Mouse (Mus musculus) spleen, postnatal 14 days (tissue): ENCODE measurements at regions not wholly inside any gene's neighbourhood (a gene's known extent, or its start where the extent isn't known, plus 50 kb on each side); places are given as distances from the start of the nearest gene placed in this dataset.

Experiments used
- DNase-seq, 2 experiments: peaks; one replicate each; pipeline ENCODE4 v3.0.0; 2021 to 2022; ENCODE audit warnings: low spot score in 2 of 2

GRCm38 (mm10) chr8:127908436-127908835 is 450.0 kb upstream of the Nrp1 start:
- no peak for DNase-seq

DNA sequence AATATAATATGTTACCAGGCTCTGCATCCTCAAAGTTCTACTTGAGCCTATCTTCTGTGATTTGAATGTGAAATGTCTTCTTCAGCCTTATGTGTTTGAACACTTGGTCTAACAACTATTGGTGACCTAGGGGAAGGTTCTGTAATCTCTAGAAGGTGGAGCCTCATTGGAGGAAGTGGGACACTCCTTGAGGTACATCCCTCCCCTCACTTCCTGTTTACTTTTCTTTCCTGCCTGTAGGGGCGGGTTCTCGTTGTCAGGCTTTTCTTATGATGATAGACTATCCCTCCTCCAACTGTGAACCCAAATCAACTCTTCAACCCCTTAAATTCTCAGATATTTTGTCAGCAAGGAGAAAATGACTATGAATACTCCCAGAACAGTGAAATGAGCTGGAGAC is 448.8 kb upstream of the Nrp1 start:
- no peak for DNase-seq

DNA sequence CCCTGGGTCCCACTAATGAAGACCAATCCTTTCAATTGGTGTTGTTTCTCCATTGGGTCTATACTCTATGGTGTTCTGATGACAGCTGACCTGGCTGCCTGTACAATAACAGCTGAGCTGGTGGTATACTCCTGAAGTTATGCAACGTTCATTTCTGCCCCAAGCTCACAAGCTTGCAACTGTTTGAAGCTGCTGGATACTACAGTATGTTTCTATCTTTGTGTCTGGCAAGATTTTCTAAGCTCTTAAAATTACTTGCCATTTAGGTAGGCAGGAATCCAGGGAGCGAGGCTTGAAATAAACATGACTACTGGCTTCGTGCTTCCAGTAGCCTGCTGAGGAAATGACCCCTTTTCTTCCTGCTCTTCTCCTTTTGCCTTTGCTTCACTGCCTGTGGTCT is 444.3 kb upstream of the Nrp1 start:
- no peak for DNase-seq

GRCm38 (mm10) chr8:127914914-127915313 is 443.5 kb upstream of the Nrp1 start:
- no peak for DNase-seq

- no peak for DNase-seq
Measured at GRCm38 (mm10) chr8:127915591-127916028, 442.8 kb upstream of the Nrp1 start.

DNA sequence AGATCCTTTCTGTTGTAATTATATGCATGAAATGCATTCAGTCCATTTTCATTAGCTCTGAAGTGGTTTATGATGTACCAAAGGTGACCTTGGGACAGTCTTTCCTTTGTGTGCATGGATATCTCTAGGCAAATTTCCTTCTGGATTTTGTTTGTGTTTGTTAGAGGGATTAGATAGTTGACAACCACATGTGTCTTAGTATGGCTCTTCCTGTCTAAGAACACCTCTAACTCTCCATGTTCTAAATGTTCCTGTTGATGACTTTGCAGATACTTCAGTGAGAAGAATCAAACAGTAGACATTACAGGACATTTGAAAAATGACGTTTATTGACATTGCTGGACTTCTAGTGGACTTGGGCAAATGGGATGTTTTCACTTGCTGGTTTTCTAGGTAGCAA is 436.5 kb upstream of the Nrp1 start:
- no peak for DNase-seq

DNA sequence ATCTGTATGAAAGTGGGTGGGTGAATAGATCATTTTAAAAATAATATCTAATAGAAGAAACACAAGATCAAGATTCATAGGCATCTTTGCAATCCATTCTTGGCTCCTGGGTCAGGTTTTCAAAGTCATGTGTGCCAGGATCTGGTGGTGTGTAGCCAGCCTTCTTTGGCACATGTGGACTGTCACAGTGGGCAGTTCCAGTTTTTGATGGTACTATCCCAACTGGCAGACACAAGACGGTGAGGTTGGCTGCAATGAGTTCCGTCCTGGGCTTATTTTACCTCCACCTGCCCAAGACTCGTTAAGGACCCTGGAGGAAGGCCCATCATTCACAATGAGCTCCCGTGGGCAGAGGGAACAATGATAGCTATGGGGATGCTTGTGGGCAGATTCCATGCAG is 435.1 kb upstream of the Nrp1 start:
- DNase-seq: no peak

DNA sequence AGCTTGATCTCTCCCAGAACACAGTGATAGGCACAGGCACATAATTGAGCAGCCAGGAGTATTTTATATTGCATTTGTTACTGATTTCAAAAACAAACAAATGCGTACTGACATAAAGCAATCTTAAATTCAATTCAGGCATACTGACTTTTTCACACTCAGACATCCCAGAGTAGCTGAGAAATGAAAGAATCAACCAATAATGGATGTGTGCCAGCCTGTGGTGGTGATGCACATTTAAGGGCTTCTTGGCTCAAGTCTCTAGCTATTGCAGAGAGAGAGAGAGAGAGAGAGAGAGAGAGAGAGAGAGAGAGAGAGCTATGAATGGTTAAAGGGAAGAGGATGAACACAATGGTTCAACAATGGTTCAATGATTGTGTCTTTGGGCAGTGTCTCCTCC is 426.1 kb upstream of the Nrp1 start:
- DNase-seq: no peak

GRCm38 (mm10) chr8:127936792-127937435 is 421.5 kb upstream of the Nrp1 start:
- DNase-seq: no peak

- DNase-seq: no peak
Measured at GRCm38 (mm10) chr8:127939284-127939985, 419.0 kb upstream of the Nrp1 start.

DNA sequence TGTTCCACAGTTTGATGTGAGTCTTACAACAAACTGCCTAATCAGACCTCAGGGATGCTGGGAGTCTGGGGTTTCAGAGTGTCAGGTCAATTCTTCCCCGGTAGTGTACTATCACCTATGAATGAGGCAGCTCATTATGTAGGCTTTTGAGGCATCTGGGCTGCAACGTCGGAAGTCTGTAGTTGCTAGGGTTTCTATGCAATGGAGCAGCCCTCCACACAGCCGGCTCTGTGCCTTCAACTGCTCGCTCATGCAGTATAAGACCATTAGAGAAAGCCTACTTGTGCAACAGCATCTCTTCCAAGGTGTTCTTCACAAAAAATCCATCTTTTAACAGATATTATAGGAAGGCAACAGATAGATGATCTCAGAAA is 418.4 kb upstream of the Nrp1 start:
- no peak for DNase-seq

GRCm38 (mm10) chr8:127942319-127942718 is 416.1 kb upstream of the Nrp1 start:
- DNase-seq: no peak

DNA sequence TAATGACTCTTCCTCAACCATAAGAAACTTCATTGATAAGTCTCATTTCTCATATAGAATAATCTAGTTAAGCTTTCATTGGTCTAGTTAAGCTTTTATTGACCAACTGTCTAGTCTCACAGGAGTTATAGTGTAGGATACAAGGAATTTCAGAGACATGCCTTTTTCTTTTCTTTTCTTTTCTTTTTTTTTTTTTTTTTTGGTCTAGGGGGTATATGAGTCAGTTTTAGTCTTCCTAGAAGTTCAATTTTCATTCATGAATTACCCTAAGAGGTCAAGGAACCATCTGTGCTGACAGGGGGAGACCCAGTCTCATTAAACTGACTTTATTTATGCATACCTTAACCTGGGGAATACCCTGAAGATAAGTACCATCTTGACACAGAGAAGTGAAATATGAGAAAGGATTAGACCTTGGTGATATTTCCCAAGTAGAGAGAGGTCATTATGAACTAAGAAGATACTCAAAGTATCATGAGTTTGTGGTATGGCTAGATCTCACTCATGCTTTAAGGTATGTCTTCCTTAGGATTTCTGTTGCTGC is 413.4 kb upstream of the Nrp1 start:
- DNase-seq: no peak

GRCm38 (mm10) chr8:127957571-127957970 is 400.8 kb upstream of the Nrp1 start:
- no peak for DNase-seq

DNA sequence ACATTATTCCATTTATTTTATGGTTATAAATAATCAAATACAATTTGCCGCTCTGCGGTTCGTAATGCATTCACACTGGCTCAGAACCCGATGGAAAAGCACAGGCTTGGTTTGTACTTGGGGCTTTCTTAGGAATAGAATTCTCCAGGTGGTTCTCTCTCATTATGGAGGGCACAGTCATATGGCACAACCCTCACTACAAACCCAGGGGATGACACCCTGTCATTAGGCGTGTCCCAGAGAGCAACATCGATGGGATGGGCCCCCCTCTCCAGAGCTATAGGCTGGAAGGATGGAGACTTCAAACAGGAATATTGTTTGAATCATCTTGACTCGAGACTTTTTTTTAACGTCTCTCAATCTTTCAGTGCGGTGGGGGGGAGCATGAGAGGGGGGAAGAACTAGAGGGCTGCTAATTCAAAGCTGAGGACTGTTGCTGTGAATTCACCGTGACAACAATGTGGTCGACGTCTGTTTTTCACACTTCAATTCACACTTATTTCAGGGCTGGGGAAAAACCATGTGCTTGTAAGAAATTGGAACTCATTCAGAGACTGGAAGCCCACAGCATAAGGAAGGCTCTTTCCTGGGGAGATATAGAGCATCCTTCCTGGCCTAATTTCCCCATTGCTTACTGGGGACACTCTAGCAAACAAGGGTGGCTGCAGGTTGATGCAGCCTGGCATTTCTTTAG is 399.9 kb upstream of the Nrp1 start:
- no peak for DNase-seq

DNA sequence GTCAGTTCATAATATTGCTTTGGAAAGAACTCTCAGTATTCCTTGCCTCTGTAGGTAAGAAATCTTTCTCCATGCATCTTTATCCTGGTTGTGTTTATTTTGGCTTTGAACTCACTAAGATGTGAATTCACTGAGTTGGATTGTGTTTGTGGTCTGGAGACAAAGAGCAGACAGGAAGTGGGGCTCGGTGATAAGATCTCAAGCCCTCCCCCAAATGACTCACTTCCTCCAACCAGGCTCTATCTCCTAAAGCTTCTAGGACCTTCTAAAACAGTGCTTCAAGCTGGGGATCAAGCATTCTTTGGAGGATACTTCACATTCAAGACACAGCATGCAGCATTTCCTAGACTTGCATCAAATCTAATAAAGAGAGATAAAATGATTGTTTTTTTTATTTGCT is 395.5 kb upstream of the Nrp1 start:
- no peak for DNase-seq

DNA sequence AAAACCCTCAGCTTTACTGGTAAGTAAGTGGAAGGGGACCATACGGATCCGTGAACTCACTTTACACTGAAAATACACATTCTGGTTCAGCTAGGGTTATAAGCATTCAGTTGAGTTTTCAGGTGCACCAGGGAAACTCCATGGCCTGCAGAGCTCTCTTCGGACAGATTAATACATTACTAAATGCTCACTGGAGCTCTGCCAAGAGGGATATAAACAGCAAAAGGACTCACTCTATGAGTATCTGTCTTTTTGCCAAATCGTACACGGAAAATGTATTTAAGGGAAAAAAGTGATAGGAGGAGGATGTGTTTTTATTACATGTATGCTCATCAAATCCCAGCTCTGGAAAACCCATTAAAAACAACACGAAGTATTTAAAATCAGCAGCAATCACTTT is 394.8 kb upstream of the Nrp1 start:
- no peak for DNase-seq

- no peak for DNase-seq
Measured at GRCm38 (mm10) chr8:127964801-127965200, 393.6 kb upstream of the Nrp1 start.

- DNase-seq: no peak
Measured at GRCm38 (mm10) chr8:127965341-127965740, 393.1 kb upstream of the Nrp1 start.

GRCm38 (mm10) chr8:127968026-127968425 is 390.4 kb upstream of the Nrp1 start:
- DNase-seq: no peak

DNA sequence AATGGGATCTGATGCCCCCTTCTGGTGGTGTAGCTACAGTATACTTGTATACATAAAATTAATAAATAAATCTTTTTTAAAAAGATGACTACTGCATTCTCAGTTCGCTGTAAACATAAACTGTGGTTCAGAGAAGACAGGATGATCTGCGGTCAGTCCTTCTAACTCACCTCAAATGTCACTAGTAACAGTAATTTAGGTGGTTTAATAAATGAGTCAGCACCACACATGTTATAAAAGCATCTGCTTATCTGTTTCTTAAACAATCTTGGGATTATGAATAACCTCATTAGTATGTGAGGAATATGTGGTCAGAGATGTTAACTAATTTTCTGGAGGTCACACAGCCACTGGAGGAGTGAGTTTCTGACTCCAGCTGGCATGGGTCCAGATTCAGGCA is 385.2 kb upstream of the Nrp1 start:
- DNase-seq: no peak

DNA sequence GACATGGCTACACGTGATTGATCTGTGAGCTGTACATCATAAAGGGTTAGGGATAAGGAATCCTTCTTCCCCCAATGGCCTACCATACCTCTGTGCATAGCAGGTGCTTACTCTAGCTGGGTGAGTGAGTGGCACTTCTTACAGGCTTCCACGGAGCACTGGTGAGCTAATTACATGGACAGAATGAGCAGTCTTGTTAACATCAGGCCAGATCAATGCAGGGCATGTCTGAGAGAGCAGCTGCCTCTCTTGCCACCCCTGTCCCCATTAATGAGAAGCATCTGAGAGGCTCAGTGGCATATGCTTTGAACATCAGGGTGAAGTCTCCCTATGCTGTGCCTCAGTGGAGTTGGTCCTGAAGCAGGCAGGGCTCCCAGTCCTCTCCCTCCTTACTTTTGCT is 380.7 kb upstream of the Nrp1 start:
- DNase-seq: no peak
